Mouse (Mus musculus): ENCODE data around the gene Rhoh. TPM values are rescaled to one million over a fixed set of nuclear protein-coding genes. Genes with fewer than 3 reads are reported as not detected.

The Rhoh gene
- polyA plus RNA-seq, 1 experiment from 2014 or later: 2.2 TPM

- 58% methylated on average over 9 of the region's 9 CpGs for WGBS
- Histone ChIP-seq H3K27ac (no peak overlapping the region), H3K27me3 (no peaks in the 10 kb centered on the region), H3K4me1 (no peaks in the 10 kb centered on the region; the same call in 1 of the 2 replicates), H3K9ac (no peak overlapping the region), H3K36me3 (no peaks in the 10 kb centered on the region), H3K4me2 (no peak overlapping the region), H3K9me3 (no peaks in the 10 kb centered on the region), H3K4me3 (no peak overlapping the region)
- ATAC-seq (ENCODE audit: insufficient number of reproducible peaks, low FRiP score, low TSS enrichment, low read depth): no peak
Observed at GRCm38 (mm10) chr5:65937998-65938715, 77.1 kb downstream of the Rhoh start.

- Histone ChIP-seq H3K9ac (no peak overlapping the region), H3K27me3 (no peaks in the 10 kb centered on the region), H3K4me1 (no peaks in the 10 kb centered on the region; the same call in 1 of the 2 replicates), H3K27ac (no peak overlapping the region), H3K9me3 (no peaks in the 10 kb centered on the region), H3K4me2 (no peak overlapping the region), H3K4me3 (no peak overlapping the region), H3K36me3 (no peaks in the 10 kb centered on the region)
- 47% methylated on average over 4 of the region's 4 CpGs for WGBS
- no peak for ATAC-seq (ENCODE audit: insufficient number of reproducible peaks, low FRiP score, low TSS enrichment, low read depth)
Observed at GRCm38 (mm10) chr5:65941145-65941544, 80.1 kb downstream of the Rhoh start.

Other genes with a start within 250 kb of the Rhoh start
- 44.2 and 54.2 TPM in 2 replicates for gene Pds5a, start 162.9 kb upstream of the Rhoh start, polyA plus RNA-seq (2015; fragmentation: Nextera tagmentation; extraction: Ambion mirVana)
- gene N4bp2, start 97.7 kb upstream of the Rhoh start, polyA plus RNA-seq (2015; fragmentation: Nextera tagmentation; extraction: Ambion mirVana): 20.9 and 23.0 TPM in 2 replicates
- gene Chrna9, start 73.7 kb downstream of the Rhoh start, polyA plus RNA-seq (2015; fragmentation: Nextera tagmentation; extraction: Ambion mirVana): 0.13 and 0.96 TPM in 2 replicates
- 0.10 TPM in 1 of 2 replicates, not detected in the other for gene 9130230L23Rik, start 143.1 kb downstream of the Rhoh start, polyA plus RNA-seq (2015; fragmentation: Nextera tagmentation; extraction: Ambion mirVana)